Mouse (Mus musculus) liver, embryonic 18 days (tissue): ENCODE results near the gene Cdk2. TPM values are rescaled to one million over a fixed set of nuclear protein-coding genes. Genes with fewer than 3 reads are reported as not detected.

ENCODE experiments used
- polyA plus RNA-seq: library from polyadenylated mRNA; depleted of rRNA; stranded (reverse); fragments of >200 nt; gene quantifications from 2 replicates; pipeline ENCODE4 v1.2.3, GENCODE M21; 2012; rRNA removed

The Cdk2 gene
- 31.5 and 32.7 TPM in 2 replicates for polyA plus RNA-seq

DNA sequence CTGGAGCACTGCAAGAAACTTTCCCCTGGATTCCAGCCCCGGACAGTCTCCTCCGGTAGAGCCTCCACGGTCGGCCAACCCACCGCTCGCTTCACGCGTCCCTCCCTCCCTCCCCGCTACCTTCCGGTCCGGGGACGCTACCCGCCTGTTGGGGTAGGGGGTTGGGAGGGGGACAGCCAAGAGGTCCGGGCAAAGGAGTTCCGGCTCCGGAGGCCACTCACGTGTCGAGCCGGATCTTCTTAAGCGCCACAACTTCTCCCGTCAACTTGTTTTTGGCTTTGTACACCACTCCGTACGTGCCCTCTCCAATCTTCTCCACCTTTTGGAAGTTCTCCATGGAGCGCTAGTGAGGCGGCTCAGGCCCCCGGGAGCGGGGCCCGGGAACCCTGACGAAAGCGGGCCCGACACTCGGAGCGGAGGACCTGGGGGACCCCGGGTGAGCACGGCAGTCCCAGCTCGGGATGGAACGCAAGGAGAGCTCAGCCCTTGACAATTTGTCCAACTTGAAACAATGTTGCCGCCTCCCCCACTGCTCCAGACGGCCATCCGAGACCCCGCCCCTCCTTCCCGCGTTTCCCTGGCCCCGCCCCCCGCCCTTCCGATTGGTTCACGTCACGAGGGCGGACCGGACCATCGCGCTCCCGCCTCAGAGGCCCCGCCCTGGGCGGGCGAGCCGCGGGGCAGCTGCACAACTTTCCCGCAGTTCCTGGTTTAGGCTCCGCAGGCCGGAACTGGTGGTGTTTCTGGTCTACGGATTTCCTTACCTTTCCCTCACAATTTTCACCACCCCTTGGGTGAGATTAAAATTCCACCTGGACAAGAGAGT is at the start of gene Cdk2:
Cdk2 (minus strand) TSS at position 541 of the 826 bp plus-strand sequence.

DNA sequence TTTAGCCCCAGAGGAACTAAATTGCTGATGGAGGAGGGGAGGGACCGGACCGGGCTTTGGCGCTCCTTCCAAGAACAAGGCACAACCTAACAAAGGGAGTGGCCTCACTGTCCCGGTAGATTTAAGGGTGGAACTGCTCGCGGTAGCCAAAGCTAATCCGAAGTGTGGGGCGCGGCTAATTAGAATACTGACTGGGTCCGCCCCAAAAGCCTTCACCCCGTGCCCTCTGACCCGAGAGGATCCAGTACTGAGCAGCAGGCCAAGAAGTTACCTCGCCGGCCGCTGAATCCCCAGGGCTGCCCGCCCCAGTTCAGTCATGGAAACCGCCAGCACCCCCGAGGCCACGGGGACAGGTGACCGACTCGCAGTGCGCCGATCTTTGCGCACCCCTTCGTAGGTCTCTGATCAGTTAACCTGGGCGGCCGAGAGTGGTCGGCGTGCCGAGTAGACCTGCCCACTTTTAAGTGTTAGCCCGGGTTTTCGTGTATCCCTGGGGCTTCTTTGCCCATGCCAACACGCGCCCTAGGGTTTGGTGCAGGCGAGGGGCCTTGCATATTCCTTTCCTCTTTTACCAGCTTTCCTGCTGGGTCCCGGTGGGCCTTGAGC is 42.9 kb upstream of the Cdk2 start, which contains the start of gene Pym1:
Pym1 (plus strand) TSS at position 244 of the 606 bp plus-strand sequence.

GRCm38 (mm10) chr10:128744680-128745601 is 40.1 kb upstream of the Cdk2 start, which contains the start of gene Dgka:
Dgka (minus strand) TSS chr10:128744855.

GRCm38 (mm10) chr10:128703895-128704294 is 936 bp downstream of the Cdk2 start, which contains the start of gene Pmel:
Pmel (plus strand) TSS chr10:128704195.

GRCm38 (mm10) chr10:128695992-128696807 is 8.6 kb downstream of the Cdk2 start, which contains the start of gene Rab5b:
Rab5b (minus strand) TSS chr10:128696264.

GRCm38 (mm10) chr10:128673763-128674468 is 30.9 kb downstream of the Cdk2 start, which contains the start of gene Suox:
Suox (minus strand) TSS chr10:128674073.

Other genes starting within 250 kb of the Cdk2 start
- gene Smarcc2, start 245.8 kb downstream of the Cdk2 start, polyA plus RNA-seq = 25.6 and 31.2 TPM in 2 replicates
- gene Myl6, start 210.9 kb downstream of the Cdk2 start, polyA plus RNA-seq = 627 and 720 TPM in 2 replicates
- 0.53 and 0.67 TPM in 2 replicates for gene Myl6b, start 206.3 kb downstream of the Cdk2 start, polyA plus RNA-seq
- gene Esyt1, start 179.2 kb downstream of the Cdk2 start, polyA plus RNA-seq = 10.8 and 12.1 TPM in 2 replicates
- 4.0 and 4.5 TPM in 2 replicates for gene Zc3h10, start 157.3 kb downstream of the Cdk2 start, polyA plus RNA-seq
- gene Rpl41, start 155.7 kb downstream of the Cdk2 start, polyA plus RNA-seq = 1,648 and 2,151 TPM in 2 replicates
- 67.0 and 72.0 TPM in 2 replicates for gene Pa2g4, start 139.0 kb downstream of the Cdk2 start, polyA plus RNA-seq
- 7.5 and 8.2 TPM in 2 replicates for gene Erbb3, start 115.4 kb downstream of the Cdk2 start, polyA plus RNA-seq
- gene Rps26, start 78.3 kb downstream of the Cdk2 start, polyA plus RNA-seq = 667 and 775 TPM in 2 replicates
- gene Ikzf4, start 59.0 kb downstream of the Cdk2 start, polyA plus RNA-seq = 0.72 and 1.2 TPM in 2 replicates
- 6.8 and 8.7 TPM in 2 replicates for gene Suox, start 31.0 kb downstream of the Cdk2 start, polyA plus RNA-seq
- 32.7 and 34.3 TPM in 2 replicates for gene Rab5b, start 8.8 kb downstream of the Cdk2 start, polyA plus RNA-seq
- 0.49 and 0.59 TPM in 2 replicates for gene Pmel, start 836 bp downstream of the Cdk2 start, polyA plus RNA-seq
- gene Dgka, start 39.8 kb upstream of the Cdk2 start, polyA plus RNA-seq = 4.4 and 4.6 TPM in 2 replicates
- 15.6 and 15.9 TPM in 2 replicates for gene Pym1, start 42.9 kb upstream of the Cdk2 start, polyA plus RNA-seq
- gene Mmp19, start 85.9 kb upstream of the Cdk2 start, polyA plus RNA-seq = 11.1 and 11.9 TPM in 2 replicates
- 6.7 and 6.8 TPM in 2 replicates for gene Dnajc14, start 99.0 kb upstream of the Cdk2 start, polyA plus RNA-seq
- 2.8 and 3.0 TPM in 2 replicates for gene Tmem198b, start 99.3 kb upstream of the Cdk2 start, polyA plus RNA-seq
- gene Sarnp, start 112.3 kb upstream of the Cdk2 start, polyA plus RNA-seq = 46.5 and 49.9 TPM in 2 replicates
- gene Ormdl2, start 116.6 kb upstream of the Cdk2 start, polyA plus RNA-seq = 54.1 and 59.0 TPM in 2 replicates
- 0.09 and 0.11 TPM in 2 replicates for gene Gdf11, start 186.7 kb upstream of the Cdk2 start, polyA plus RNA-seq
- 56.7 and 68.3 TPM in 2 replicates for gene Cd63, start 196.0 kb upstream of the Cdk2 start, polyA plus RNA-seq
- gene Rdh5, start 217.9 kb upstream of the Cdk2 start, polyA plus RNA-seq = 23.6 and 27.6 TPM in 2 replicates
- 126 and 132 TPM in 2 replicates for gene Bloc1s1, start 219.0 kb upstream of the Cdk2 start, polyA plus RNA-seq
- gene Itga7, start 228.8 kb upstream of the Cdk2 start, polyA plus RNA-seq = 0.36 and 0.44 TPM in 2 replicates